Mouse (Mus musculus) hindbrain, embryonic 16.5 days (tissue): ENCODE data around the gene Ehmt2. TPM values are rescaled to one million over a fixed set of nuclear protein-coding genes. Genes with fewer than 3 reads are reported as not detected.

ENCODE experiments used
- ATAC-seq: fragments of 200-750 bp; cut with Nextera tagmentation; 2 replicates; pipeline ENCODE4 v1.8.0; 2017; ENCODE audit warnings: moderate TSS enrichment, moderate library complexity
- H3K27ac ChIP-seq: fragments of 300-500 bp; sonication (generic); 2 replicates; pipeline ENCODE4 v1.5.1; 2014; ENCODE audit warnings: low read depth, mild to moderate bottlenecking, control low read depth, low read length, moderate library complexity
- H3K27me3 ChIP-seq: fragments of 300-500 bp; sonication (generic); replicated peaks from 2 replicates; pipeline ENCODE4 v1.6.1; 2014; ENCODE audit warnings: low read length; ENCODE audit not compliant: control insufficient read depth, insufficient read depth
- H3K36me3 ChIP-seq: fragments of 300-500 bp; sonication (generic); 2 replicates; pipeline ENCODE4 v1.6.1; 2014; ENCODE audit warnings: mild to moderate bottlenecking, low read length, moderate library complexity, mixed read lengths; ENCODE audit not compliant: control insufficient read depth, insufficient read depth
- H3K4me1 ChIP-seq: fragments of 300-500 bp; sonication (generic); 2 replicates; pipeline ENCODE4 v1.6.1; 2014; ENCODE audit warnings: low read depth, low read length; ENCODE audit not compliant: control insufficient read depth, insufficient read depth
- H3K4me2 ChIP-seq: fragments of 300-500 bp; sonication (generic); 2 replicates; pipeline ENCODE4 v1.6.1; 2014; ENCODE audit warnings: mild to moderate bottlenecking, low read length, control low read depth, moderate library complexity
- H3K4me3 ChIP-seq: fragments of 300-500 bp; sonication (generic); 2 replicates; pipeline ENCODE4 v1.5.1; 2014; ENCODE audit warnings: mild to moderate bottlenecking, low read length, control low read depth, moderate library complexity
- H3K9ac ChIP-seq: fragments of 300-500 bp; sonication (generic); 2 replicates; pipeline ENCODE4 v1.6.1; 2014; ENCODE audit warnings: low read depth, mild to moderate bottlenecking, control low read depth, low read length, moderate library complexity
- H3K9me3 ChIP-seq: fragments of 300-500 bp; sonication (generic); 2 replicates; pipeline ENCODE4 v1.6.1; 2014; ENCODE audit warnings: mild to moderate bottlenecking, low read length, moderate library complexity; ENCODE audit not compliant: control insufficient read depth
- WGBS: fragments of 180-500 bp; shearing (Covaris S2); extraction: QIAGEN DNeasy Blood & Tissue Kit; methylation state at CpG from one replicate; pipeline ENCODE4 v1.1.7; 2014; 5-methylcytosine and 5-hydroxymethylcytosine counted together
- polyA plus RNA-seq: library from polyadenylated mRNA; unstranded; fragments of >200 nt; fragmentation: Nextera tagmentation; extraction: Ambion mirVana; gene quantifications from 2 replicates; pipeline ENCODE4 v1.2.1, GENCODE M21; 2015

Ehmt2 gene
- polyA plus RNA-seq, 1 experiment from 2014 or later = 81.9 TPM

GRCm38 (mm10) chr17:34911945-34912351 lies 13.7 kb downstream of the Ehmt2 start:
- no peak overlapping the region for H3K4me2 ChIP-seq
- 37% methylated on average over 5 of the region's 5 CpGs for WGBS
- no peak overlapping the region for H3K4me3 ChIP-seq
- peak; percentile 48; the same call in 1 of the 2 replicates for ATAC-seq
- no peak overlapping the region for H3K9ac ChIP-seq
- no peaks in the 10 kb centered on the region for H3K4me1 ChIP-seq
- H3K27ac ChIP-seq = no peak overlapping the region
- no peaks in the 10 kb centered on the region for H3K9me3 ChIP-seq
- no peaks in the 10 kb centered on the region for H3K27me3 ChIP-seq
- H3K36me3 ChIP-seq = peaks cover 64% of the 10 kb centered on the region

GRCm38 (mm10) chr17:34913930-34914665 lies 15.8 kb downstream of the Ehmt2 start, which contains the start of gene Slc44a4:
Slc44a4 (plus strand) TSS chr17:34914466.
- Histone ChIP-seq H3K4me2 (no peak within 1 kb of the TSS), H3K4me3 (no peak within 1 kb of the TSS), H3K27me3 (no peaks in the 10 kb centered on the region), H3K9me3 (no peaks in the 10 kb centered on the region), H3K9ac (no peak within 1 kb of the TSS; the same call in 1 of the 2 replicates), H3K36me3 (peaks cover 44% of the 10 kb centered on the region), H3K27ac (no peak within 1 kb of the TSS), H3K4me1 (no peaks in the 10 kb centered on the region)
- ATAC-seq = no peak
- 40% methylated on average over 18 of the region's 18 CpGs for WGBS

DNA sequence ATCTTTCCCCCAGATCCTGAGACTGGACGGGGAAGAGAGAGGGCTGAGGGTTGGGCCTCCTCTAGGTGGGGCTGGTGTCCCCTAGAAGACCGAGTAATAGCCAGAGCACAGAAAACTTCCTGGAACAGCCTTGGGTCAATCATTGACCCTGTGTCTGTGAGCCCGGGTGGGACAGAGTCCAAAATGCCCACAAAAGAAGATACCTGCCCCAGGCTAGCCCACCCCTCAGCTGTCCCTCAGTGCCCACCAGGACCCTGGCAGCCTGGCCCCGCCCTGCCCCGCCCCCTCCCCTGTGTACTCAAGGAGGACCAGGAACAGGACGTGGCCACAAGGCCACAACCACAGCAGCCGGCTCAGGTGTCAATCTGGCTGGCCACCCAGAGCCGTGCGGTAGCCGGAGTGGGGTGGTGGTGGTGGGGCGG lies 17.2 kb downstream of the Ehmt2 start:
- no peak overlapping the region for H3K27ac ChIP-seq
- H3K4me3 ChIP-seq = no peak overlapping the region
- H3K9me3 ChIP-seq = no peaks in the 10 kb centered on the region
- H3K9ac ChIP-seq = no peak overlapping the region
- ATAC-seq = no peak
- WGBS = 27% methylated on average over 11 of the region's 11 CpGs
- H3K36me3 ChIP-seq = peaks cover 32% of the 10 kb centered on the region
- no peaks in the 10 kb centered on the region for H3K27me3 ChIP-seq
- no peak overlapping the region for H3K4me2 ChIP-seq
- no peaks in the 10 kb centered on the region for H3K4me1 ChIP-seq

GRCm38 (mm10) chr17:34916316-34916715 lies 18.0 kb downstream of the Ehmt2 start:
- Histone ChIP-seq H3K4me1 (no peaks in the 10 kb centered on the region), H3K9ac (no peak overlapping the region), H3K9me3 (no peaks in the 10 kb centered on the region), H3K4me3 (no peak overlapping the region), H3K27ac (no peak overlapping the region), H3K27me3 (no peaks in the 10 kb centered on the region), H3K36me3 (peaks cover 24% of the 10 kb centered on the region), H3K4me2 (no peak overlapping the region)
- ATAC-seq = no peak
- WGBS = 88% methylated on average over 5 of the region's 5 CpGs

DNA sequence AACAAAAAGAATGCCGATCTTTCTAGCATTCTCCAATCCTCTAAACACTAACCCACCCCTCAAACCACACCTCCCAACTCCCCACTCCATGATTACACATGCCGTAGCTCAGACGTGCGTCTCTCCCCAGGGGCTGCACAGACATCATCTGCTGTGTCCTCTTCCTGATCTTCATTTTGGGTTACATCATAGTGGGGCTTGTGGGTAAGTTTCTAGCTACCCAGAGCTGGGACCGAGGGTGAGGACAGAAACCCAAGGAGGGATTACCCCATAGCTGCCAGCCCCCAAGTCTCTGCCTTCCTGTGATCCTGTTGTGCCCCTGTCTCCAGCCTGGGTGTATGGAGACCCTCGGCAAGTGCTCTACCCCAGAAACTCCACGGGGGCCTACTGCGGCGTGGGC lies 18.9 kb downstream of the Ehmt2 start:
- Histone ChIP-seq H3K36me3 (peaks cover 15% of the 10 kb centered on the region), H3K9ac (no peak overlapping the region), H3K4me1 (no peaks in the 10 kb centered on the region), H3K9me3 (no peaks in the 10 kb centered on the region), H3K27me3 (no peaks in the 10 kb centered on the region), H3K4me3 (no peak overlapping the region), H3K27ac (no peak overlapping the region), H3K4me2 (no peak overlapping the region)
- WGBS = 84% methylated on average over 9 of the region's 9 CpGs
- ATAC-seq = no peak

GRCm38 (mm10) chr17:34922939-34923338 lies 24.7 kb downstream of the Ehmt2 start:
- H3K4me2 ChIP-seq = no peak overlapping the region
- no peaks in the 10 kb centered on the region for H3K4me1 ChIP-seq
- ATAC-seq = no peak
- H3K9me3 ChIP-seq = no peaks in the 10 kb centered on the region
- H3K9ac ChIP-seq = no peak overlapping the region
- WGBS = 48% methylated on average over 6 of the region's 6 CpGs
- H3K27me3 ChIP-seq = no peaks in the 10 kb centered on the region
- H3K36me3 ChIP-seq = no peaks in the 10 kb centered on the region
- H3K4me3 ChIP-seq = no peak overlapping the region
- H3K27ac ChIP-seq = no peak overlapping the region

GRCm38 (mm10) chr17:34924258-34924657 lies 26.0 kb downstream of the Ehmt2 start:
- Histone ChIP-seq H3K27me3 (no peaks in the 10 kb centered on the region), H3K9me3 (no peaks in the 10 kb centered on the region), H3K4me1 (no peaks in the 10 kb centered on the region), H3K27ac (no peak overlapping the region), H3K4me3 (no peak overlapping the region), H3K36me3 (no peaks in the 10 kb centered on the region), H3K9ac (no peak overlapping the region), H3K4me2 (no peak overlapping the region)
- no peak for ATAC-seq
- WGBS = 71% methylated on average over 4 of the region's 5 CpGs

DNA sequence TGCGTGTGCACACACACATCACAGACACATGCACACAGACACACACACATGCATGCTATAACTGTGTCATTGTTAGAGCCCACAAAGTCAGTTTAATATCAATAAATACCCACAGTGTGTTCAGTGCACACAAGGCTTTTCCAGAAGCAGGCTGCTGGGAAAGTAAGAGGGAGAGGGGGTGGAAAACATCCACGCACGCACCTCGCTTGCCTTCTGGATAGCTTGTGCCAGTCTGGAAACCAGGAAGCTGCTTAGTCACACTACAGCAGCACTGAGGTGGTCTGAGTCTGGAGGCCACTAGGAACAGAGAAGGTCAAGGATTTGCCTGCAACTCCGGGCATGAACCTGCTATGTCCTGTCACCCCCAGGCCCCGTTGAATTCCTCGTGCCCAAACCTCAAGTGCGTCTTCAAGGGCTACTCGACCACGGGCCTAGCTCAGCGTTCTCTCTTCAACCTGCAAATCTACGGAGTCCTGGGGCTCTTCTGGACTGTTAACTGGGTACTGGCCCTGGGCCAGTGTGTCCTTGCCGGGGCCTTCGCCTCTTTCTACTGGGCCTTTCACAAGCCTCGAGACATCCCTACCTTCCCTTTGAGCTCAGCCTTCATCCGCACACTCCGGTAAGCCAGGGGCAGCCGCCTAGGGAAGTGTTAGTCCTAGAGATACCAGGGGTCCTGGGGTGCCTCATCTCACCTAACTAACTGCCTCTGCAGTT lies 29.2 kb downstream of the Ehmt2 start:
- H3K9me3 ChIP-seq = no peaks in the 10 kb centered on the region
- no peaks in the 10 kb centered on the region for H3K27me3 ChIP-seq
- no peak overlapping the region for H3K4me2 ChIP-seq
- no peak overlapping the region for H3K4me3 ChIP-seq
- 87% methylated on average over 18 of the region's 18 CpGs for WGBS
- ATAC-seq = no peak
- H3K4me1 ChIP-seq = peaks cover 6% of the 10 kb centered on the region
- no peaks in the 10 kb centered on the region for H3K36me3 ChIP-seq
- no peak overlapping the region for H3K9ac ChIP-seq
- H3K27ac ChIP-seq = no peak overlapping the region

DNA sequence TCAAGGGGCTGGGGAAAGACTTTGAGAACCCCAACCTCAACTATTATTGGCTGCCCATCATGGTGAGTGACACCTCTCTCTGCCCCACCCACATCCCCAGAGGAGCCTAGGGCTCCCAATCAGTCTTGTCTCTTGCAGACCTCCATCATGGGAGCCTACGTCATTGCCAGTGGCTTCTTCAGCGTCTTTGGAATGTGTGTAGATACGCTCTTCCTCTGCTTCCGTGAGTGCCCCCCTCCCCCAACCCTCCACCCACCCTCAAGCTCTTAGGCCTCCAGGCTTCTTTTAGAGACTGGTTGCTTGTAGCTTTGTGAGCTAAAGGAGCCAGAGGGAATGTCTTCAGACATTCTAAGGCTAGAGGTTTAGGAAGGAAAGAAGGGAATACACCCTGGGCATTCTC lies 30.6 kb downstream of the Ehmt2 start:
- WGBS = 81% methylated on average over 4 of the region's 4 CpGs
- H3K36me3 ChIP-seq = no peaks in the 10 kb centered on the region
- H3K4me1 ChIP-seq = peaks cover 7% of the 10 kb centered on the region
- no peak overlapping the region for H3K27ac ChIP-seq
- ATAC-seq = no peak
- H3K9ac ChIP-seq = no peak overlapping the region
- H3K4me3 ChIP-seq = no peak overlapping the region
- H3K27me3 ChIP-seq = no peaks in the 10 kb centered on the region
- no peaks in the 10 kb centered on the region for H3K9me3 ChIP-seq
- H3K4me2 ChIP-seq = no peak overlapping the region
